Mouse (Mus musculus): Measurements from ENCODE around the gene Thsd4.
A peak's percentile ranks its signal among the peaks of the same experiment; 100 is the strongest.

Thsd4 gene

DNA sequence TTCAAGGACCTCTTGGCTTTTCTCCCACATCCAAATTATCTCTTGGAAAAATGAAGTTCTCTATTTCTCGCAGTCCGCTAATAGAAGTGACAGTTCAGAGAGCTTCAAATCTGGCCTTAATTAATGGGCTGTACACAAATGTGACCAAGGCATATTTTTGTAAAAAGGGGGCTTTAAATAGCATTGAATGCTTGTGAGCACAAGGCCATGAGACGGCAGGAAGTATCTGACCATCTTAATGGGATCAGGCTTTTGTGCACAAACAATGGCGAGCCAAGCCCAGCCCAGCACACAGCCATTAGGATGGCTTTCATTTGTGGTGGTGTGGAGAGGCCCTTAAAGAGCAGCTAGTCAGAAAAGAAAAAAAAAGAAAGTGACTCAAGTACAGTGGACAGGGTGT is 445.4 kb downstream of the Thsd4 start:
- DNase-seq (ENCODE audit: low spot score in 2 of 2), result no peak

DNA sequence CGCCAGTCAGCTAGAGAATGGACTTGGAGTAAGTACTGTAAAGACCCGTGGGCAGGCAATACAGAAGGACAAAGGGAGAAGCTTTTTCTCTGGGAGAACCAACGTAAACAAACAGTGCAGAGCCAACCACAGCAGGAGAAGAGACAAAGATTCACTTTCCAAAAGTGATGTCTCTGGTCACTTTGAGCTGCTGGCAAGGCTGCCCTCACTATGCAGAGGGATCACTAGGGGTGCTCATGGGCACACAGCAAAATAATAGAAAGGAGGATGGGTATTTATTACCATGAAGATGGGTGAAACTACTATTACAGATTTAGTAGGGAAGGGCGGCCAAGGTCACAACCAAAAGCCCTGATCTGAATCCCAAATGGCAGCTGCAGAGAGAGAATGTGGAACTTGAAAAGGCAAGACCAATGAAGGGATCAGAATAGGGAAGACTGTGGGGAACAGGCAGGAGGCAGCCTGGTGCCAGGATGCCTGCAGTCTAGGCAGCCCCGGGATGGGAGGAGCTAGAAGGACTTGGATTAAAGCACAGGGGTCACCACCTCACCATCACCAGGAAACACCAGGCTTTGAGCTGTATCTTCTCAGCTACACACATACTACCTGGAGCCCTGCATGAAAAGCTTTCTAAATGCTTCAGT is 450.1 kb downstream of the Thsd4 start:
- DNase-seq (ENCODE audit: low spot score in 2 of 2), result no peak

DNA sequence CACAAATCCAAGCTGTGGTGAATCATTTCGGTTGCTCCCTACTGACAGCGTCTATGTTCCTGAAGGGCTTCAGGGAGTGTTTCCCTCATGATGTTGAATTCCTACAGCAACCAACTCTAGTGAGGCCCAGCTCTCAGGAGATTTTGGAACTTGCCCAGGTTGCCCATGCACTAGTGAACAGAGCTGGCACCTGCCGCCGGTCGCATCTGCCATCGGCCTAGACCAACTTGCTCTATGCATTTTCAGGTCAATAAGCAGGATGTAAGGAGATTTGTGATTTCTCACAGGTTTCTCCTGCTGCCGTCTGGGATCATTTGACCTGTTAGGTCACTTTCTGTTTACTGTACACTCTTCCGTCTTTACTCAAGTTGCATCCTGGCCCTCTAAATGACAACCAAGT is 454.6 kb downstream of the Thsd4 start:
- no peak for DNase-seq (ENCODE audit: low spot score in 2 of 2)

DNA sequence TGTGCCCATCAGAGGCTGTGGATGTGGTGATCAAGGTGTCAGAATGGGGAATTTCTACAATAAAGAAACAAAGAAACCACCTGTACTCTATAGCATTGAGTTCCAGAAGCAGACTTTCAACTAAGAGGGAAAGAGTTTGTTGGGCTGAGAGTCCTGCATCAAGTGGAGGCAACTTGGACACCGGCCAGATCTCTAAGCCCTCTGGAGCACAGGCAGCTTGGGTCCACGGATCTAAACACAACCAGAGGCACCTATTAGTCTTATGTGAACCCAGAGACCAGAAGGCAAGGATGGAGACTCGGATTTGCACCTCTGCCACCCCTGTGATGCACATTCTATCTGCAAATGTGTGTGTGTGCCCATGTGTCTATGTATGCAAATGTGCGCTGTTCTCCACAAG is 456.7 kb downstream of the Thsd4 start:
- DNase-seq (ENCODE audit: low spot score in 2 of 2), result no peak

DNA sequence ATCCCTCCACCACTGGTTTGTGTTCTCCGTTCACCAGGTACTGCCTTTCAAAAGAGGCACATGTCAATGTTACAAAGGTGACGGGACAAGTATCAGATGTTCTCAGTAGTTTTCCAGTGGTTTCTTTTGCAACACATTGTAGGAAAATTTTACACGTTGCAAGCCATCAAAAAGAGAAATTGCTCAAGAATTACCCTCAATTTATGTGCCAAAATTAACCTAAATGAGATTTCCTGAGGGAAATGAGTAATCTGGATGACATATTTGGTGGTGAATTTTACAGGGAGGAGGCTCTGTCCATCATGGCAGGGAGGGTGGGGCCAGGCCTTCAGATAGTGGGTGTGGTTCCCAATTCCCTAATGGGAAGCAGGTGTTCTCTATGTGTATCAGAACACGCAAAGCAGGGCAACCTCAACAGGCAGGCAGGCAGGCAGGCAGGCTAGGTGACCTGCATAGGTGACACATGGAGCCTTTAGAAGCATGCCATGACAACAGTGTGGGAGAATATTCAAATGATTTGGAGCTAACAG is 458.6 kb downstream of the Thsd4 start:
- DNase-seq (ENCODE audit: low spot score in 2 of 2), result no peak

DNA sequence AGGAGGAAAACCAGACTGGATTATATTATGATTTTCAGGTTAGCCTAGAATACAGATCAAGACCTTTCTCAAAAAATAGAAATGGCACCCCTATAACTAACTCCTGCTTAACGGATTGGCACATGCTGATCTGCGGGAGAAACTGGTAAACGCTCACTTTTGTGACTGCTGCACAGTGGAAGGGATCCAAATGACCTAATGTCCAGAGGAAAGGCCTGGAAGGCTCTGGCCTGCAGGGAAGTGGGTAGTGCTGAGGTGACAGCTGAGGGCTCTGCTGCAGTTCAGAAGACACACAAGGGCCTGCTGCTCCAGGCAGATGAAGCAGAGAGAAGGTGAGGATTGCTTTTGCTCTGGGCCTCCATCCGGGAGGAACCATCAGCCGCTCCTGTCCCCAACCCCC is 465.7 kb downstream of the Thsd4 start:
- DNase-seq (ENCODE audit: low spot score in 2 of 2), result no peak

DNA sequence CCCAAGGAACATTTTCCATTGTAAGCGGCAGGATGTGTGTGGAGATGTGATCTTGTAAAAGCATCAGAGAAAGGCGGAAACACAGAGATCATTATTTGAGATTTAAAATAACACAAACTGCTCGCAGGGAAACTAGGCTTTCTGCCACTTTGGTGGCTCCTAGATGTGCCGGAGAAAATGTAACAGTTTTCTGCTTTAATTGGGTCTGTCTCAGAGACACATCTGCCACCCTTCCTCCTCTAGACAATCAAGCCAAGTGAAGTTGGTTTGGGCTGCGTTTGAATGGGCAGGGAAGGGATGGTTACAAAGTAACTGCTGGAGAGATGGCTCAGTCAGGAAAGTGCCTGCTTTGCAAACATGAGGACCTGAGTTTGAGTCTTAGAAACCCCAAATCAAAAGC is 466.9 kb downstream of the Thsd4 start:
- DNase-seq (ENCODE audit: low spot score in 2 of 2), result peak; percentile 6 to 13

DNA sequence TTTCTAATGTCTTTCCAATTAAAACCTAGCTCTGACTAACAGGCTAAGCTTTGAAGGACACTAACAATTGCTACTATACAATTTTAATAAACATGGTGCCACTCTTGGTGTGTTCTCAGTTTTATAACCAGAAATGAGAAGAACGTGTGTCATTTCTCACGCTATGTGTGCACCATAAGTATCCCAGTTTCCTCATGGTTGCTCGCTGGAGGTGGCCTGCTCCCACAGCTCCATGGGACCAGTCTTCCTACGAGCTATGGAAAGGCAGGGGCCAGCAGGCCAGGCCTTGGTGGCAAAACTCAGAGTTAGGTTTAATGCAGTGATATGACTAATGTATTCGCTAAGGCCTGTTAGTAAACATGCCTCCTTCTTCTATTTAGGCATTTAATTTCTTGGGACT is 468.7 kb downstream of the Thsd4 start:
- no peak for DNase-seq (ENCODE audit: low spot score in 2 of 2)

DNA sequence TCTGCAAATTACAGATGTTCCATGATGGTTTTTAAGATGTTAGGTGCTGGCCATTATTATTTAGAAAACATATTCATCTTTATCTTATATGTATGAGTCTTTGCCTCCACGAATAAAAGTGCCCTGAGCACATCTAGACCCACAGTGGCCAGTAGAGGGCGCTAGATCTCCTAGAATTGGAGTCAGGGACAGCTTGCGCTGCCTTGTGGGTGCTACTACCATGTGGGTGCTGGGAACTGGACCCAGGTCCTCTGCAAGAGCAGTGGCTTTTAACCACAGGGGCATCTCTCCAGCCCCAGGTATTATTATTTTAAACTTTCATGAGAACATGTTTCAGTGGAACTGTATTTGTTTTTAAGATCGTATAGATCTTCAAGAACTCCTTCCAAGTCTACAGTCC is 469.4 kb downstream of the Thsd4 start:
- no peak for DNase-seq (ENCODE audit: low spot score in 2 of 2)

DNA sequence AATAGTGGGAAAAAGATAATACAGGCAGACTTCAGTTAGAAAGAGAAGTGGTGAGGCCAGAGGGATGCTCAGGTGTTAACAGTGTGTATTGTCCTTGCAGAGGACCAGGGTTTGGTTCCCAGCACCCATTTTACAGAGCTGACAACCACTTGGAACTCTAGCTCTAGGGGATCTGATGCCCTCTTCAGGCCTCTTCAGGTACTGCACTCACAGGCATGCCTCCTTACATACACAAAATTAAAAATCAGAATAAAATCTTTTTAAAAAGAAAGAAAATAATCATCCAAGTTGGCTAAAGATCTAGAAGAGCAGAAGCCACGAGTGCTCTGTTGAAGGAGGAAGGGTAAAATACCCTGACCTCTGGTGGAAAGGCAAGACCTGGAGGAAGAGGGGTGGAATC is 478.7 kb downstream of the Thsd4 start:
- DNase-seq (ENCODE audit: low spot score in 2 of 2), result no peak

DNA sequence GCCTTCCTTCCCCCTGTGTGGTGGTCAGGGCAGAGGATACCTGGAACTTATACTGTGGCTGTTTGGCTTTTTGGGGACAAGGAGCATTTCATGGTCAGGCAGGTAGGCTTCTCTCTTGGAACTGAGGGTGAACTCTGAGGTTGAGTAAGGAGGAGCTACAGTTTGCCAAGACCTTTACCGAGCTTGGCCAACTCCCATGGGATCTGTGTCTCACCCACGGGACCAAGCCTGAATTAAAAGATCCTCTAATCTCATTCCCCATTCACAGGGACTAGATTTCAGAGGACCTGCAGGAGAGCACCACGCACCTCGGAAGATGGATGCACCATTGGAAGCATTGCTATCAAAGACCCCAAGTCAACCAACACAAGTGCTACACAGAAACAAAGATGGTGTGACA is 487.0 kb downstream of the Thsd4 start:
- DNase-seq (ENCODE audit: low spot score in 2 of 2), result no peak

DNA sequence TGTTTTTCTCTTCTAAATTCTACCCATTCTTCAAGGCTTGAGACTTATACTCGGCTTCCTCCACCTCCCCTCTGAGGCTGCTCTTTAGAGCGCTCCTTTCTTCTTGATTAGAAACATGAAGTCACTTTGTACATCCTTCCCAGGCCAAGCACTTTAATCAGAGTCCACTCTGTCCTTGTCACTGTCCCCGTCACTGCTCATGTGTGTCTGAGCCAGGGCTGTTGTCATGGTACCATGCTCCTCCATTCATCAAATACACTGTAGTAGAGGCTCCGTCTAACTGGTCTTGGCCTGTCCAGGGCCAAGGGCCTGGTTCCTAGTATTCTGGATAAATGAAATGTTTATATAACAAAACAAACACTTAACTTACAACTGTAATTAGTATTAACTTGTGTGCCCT is 494.6 kb downstream of the Thsd4 start:
- DNase-seq (ENCODE audit: low spot score in 2 of 2), result no peak

DNA sequence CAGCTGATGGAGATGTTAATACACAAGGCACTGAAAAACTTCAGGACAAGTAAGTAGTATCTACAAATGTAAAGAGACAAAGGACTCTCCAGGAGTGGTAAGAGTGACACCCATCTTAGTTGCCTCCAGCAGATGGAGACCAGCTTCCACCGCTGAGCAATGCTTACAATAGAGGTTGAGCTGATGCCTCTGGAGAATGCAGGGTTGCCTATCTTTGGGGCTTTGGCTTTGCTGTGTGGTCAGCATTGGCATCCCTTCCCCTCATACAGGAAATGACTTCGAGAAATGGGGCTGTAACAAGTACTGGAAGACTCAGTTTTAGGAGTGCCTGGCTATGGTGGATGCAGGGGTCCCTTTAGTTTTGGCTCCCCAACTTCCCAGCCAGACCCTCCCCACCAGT is 495.1 kb downstream of the Thsd4 start:
- no peak for DNase-seq (ENCODE audit: low spot score in 2 of 2)

DNA sequence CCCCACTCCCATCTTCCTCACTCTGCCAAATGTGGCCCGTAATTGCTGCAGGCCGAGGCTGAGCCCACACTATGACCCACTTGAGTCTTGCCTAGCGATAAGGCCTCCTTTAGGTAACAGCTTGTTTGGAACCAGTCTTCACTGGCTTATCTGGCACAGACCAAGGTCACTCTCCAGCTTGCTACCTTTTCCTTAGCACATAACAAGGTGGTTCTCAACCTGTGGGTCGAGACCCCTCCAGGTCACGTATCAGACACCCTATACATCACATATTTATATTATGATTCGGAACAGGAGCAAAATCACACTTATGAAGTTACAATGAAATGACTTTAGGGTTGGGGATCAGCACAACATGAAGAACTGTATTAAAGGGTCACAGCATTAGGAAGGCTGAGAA is 495.9 kb downstream of the Thsd4 start:
- DNase-seq (ENCODE audit: low spot score in 2 of 2), result no peak

DNA sequence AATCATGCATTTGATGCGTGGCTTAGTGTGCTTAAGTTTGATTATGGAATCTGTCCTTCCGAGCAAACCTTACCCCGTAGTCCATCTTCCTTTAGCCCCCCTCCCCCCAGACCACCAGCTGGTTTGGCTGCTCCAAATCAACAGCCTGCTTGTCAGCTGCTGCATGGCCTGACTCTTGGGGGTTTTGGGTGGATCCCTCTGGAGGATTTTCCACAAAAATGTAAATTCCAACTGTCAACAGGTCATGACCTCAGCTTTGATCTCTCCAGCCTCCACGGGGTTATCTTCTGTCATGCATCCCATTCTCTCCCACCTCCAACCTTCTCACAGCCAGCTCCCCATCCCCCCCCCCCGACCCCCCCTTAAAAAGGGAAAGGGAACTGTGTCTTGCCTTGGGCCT is 496.9 kb downstream of the Thsd4 start:
- no peak for DNase-seq (ENCODE audit: low spot score in 2 of 2)

DNA sequence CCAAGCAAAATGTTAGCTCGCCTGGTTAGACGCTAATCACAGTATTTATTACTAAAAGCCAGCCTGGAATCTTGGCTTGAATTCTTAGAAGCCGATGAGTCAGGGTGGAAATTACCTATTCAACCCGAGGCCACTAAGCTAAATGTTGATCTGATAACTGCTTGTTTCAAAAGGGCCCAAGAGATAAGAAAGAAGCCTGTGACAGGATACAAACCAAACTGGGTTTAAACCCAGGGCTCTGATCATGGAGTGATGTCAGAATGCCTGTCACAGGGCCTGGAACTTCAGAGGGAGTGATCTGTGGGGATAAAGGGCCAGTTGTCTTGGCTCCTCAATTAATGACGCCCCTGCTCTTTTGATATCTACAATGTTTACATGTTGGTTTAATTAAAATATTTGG is 497.3 kb downstream of the Thsd4 start:
- no peak for DNase-seq (ENCODE audit: low spot score in 2 of 2)

DNA sequence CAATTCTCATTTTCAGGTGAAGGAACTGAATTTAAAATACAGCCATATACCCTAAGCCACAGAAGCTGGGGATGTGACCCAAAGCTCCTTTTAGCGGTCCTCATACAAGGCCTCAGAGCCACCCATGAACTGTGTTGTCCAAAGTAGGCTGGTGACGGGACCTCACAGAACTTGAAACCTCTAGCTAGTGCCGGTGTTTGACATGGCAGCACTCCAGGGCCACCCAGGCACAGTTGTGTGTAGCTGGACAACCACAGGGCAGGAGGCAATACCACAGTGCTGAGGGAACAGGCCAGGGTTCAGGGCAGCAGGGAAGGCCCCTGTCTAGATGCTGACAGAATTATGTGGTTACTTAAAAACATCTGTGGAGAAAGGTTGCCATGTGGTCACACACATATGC is 499.5 kb downstream of the Thsd4 start:
- DNase-seq (ENCODE audit: low spot score in 2 of 2), result no peak

DNA sequence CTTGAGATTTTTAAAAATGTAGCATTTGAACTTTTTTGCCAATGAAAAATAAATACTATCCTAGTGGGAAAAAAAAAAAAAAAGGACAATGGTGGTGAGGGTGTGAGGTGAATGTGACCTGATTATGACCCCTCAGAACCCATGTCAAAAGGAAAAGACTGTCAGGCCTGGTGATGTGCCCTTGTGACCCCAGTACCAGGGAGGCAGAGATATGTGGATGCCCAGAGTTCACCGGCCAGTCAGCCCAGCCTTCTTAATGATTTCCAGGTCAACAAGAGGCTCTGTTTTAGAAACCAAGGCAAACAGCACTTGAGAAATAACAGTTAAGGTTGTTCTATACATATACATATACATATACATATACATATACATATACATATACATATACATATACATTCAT is 501.4 kb downstream of the Thsd4 start:
- DNase-seq (ENCODE audit: low spot score in 2 of 2), result no peak

DNA sequence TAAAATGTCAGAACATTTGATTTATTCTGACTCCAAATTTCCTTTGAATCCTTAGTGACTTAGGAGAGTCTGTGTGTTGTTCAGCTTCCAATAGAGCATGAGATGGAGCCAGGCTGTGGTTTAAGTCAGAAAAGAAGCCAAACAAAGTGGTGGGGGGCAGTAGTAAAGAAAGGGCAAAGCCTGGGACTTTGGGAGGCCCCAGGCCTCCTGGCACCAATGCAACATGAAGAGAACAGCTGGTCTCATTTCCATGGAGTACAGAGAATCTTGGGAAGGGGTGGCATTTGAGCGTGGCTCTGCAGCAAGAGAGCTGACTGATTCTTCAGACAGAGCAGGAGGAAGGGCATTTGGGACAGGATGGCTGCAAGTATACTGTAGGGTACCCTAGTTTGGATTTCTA is 511.6 kb downstream of the Thsd4 start:
- DNase-seq (ENCODE audit: low spot score in 2 of 2), result no peak

DNA sequence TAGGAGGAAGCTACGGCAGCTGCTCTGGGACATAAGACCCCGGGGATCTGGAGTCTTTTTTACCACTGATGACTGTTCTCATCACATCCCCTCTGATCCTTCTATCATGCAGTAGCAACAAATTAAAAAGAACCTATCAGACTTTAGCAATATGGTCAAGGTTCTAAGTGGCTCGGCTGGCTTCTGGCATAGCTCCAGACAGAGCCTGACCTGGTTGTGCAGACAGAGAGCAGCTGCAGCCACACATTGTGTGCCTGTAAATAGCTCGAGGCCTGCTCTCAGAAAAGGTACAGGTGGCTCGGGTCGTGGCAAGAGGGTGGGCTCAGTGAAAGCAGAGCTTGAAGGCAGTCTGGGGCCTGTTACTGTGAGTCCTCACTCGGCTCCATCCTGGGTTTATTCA is 512.9 kb downstream of the Thsd4 start:
- DNase-seq (ENCODE audit: low spot score in 2 of 2), result no peak

DNA sequence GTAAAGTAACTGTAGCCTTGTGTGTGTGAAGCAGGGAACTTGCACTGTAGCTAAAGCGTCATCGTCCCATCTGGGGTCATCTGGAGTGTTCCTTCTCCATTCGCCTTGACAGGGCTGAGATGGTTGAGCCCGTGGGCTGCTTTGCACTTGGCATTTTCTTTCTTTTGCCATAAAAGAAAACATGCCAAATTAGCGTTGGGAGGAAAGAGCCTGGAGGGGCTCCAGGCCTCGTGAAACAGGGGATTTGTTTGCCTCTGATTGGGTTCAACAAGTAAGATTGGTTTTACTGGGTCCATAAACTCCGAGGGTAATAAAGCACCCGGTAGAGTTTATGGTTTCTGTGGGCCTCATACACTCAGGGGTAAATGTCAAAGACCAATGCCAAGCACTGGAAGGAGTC is 519.5 kb downstream of the Thsd4 start:
- DNase-seq (ENCODE audit: low spot score in 2 of 2), result no peak

DNA sequence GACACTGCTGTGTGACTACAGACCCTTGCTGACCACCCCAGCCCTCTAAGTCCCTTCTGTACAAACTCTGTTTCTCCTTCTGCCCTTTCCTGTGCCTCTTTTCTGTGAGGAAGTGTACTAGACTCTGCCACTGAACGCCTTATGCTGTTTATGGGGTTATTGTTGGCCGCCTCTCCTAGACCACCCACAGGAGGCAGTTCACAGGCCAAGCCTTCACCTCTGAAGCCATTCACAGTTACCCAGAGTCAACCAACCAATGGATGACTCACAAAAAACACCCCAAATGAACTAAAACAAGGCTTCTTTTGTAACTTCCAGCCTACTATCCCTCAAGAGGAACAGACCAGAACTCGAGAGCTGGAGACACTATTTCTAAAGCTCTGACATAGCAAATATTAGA is 520.4 kb downstream of the Thsd4 start:
- DNase-seq (ENCODE audit: low spot score in 2 of 2), result no peak

DNA sequence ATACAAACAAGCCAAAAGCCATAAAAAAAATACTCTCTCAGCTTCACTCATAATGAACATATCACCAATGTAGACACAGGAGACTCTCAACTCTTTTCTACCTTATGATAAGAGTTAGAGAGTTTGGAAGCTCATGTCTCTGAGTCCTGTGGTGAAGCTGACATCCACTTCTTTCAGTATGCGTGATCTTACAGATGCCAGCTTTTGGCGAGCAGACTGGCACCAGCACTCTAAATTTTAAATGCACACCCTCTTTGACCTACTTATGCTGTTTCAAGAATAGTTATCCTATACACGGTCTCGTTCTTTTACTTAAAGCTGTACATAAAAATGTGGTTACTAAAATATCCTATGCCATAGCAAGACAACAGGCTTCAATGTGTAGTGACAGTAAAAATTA is 524.1 kb downstream of the Thsd4 start:
- no peak for DNase-seq (ENCODE audit: low spot score in 2 of 2)

DNA sequence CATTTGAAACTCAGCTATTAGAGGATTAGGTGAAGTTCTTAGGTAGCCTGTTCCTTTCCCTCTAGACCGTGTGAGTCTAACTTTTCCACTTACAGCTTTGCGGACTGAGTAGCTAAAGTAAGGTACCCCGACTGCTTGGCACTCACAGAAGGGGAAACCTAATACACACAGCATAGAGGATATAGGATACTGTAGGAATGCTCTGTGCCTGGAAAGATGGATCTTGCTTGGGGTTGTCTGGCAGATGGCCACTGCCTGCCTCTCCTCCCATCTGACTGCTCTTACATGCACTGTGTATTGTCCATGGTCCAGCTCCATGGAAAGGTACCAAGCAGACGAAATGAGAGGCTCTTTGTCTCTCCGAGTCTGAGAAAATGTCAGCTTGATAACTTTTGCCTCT is 530.4 kb downstream of the Thsd4 start:
- DNase-seq (ENCODE audit: low spot score in 2 of 2), result no peak
